Mouse (Mus musculus) bone marrow macrophage, adult 2 months (primary cell): Measurements from ENCODE around the gene Commd6.

Experiments used
- CTCF ChIP-seq: IDR thresholded peaks from 2 replicates; pipeline ENCODE4 v1.5.1; 2012; ENCODE audit warnings: low read depth, mild to moderate bottlenecking, low read length, moderate library complexity
- POLR2A ChIP-seq: IDR thresholded peaks from 2 replicates; pipeline ENCODE4 v1.6.1; 2012; ENCODE audit warnings: mild to moderate bottlenecking, low read depth, low read length, borderline replicate concordance

DNA sequence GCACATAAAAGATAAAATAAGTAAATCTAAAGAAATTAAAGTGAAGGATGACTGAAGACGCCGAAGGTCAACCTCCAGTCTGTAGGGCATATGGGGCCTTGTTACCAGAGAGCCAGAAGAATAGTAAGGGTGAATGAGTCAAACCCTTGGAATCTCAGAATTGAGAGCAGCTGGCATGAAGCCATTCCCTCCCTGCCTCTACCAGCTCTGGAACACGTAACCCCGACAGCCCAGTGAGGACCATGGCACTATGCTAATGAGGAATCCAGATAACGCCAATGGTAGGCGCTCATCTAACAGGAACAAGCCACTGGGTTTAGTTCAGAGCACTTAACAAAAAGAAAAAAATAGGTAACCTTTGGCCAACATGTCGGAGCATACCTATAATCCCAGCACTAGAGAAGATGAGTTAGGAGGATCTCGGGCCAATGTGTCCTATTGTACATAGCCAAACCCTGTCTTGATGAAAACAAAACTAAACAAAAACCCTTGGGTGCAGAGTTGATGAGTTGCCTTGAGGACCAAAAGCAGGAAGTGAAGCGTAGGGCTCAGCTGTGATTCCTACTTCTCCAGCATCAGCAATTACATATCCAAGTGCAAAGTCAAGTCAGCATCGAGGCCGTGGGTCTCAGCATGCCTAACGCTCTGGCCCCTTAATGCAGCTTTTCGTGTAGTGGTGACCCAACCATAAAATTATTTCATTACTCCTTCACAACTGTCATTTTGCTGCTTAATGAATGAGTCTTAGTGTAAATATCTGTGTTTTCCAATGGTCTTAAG, 45.0 kb downstream of the Commd6 start:
- TF ChIP-seq CTCF: no peak
- TF ChIP-seq POLR2A: no peak
